Mouse (Mus musculus) forebrain, postnatal 0 days (tissue): Measurements from ENCODE around the gene Mansc1. TPM values are rescaled to one million over a fixed set of nuclear protein-coding genes. Genes with fewer than 3 reads are reported as not detected.

Experiments
- ATAC-seq: fragments of 200-750 bp; cut with Nextera tagmentation; 2 replicates; pipeline ENCODE4 v1.8.0; 2017; ENCODE audit warnings: mild to moderate bottlenecking, moderate library complexity
- DNase-seq: peaks from one replicate; pipeline ENCODE4 v3.0.0-alpha.2; 2015
- H3K27ac ChIP-seq: fragments of 300-500 bp; sonication (generic); 2 replicates; pipeline ENCODE4 v1.5.1; 2014; ENCODE audit warnings: low read depth, mild to moderate bottlenecking, antibody characterized with exemption, low read length, moderate library complexity, mixed read lengths
- H3K27me3 ChIP-seq: fragments of 300-500 bp; sonication (generic); 2 replicates; pipeline ENCODE4 v1.6.1; 2014; ENCODE audit warnings: mild to moderate bottlenecking, low read length, mixed read lengths; ENCODE audit not compliant: insufficient read depth
- H3K36me3 ChIP-seq: fragments of 300-500 bp; sonication (generic); 2 replicates; pipeline ENCODE4 v1.6.1; 2014; ENCODE audit warnings: mild to moderate bottlenecking, moderate library complexity; ENCODE audit not compliant: insufficient read depth
- H3K4me1 ChIP-seq: fragments of 300-500 bp; sonication (generic); 2 replicates; pipeline ENCODE4 v1.6.1; 2014; ENCODE audit warnings: antibody characterized with exemption; ENCODE audit not compliant: insufficient read depth
- H3K4me2 ChIP-seq: fragments of 300-500 bp; sonication (generic); 2 replicates; pipeline ENCODE4 v1.6.1; 2014; ENCODE audit warnings: low read depth, mild to moderate bottlenecking, moderate library complexity
- H3K4me3 ChIP-seq: fragments of 300-500 bp; sonication (generic); 2 replicates; pipeline ENCODE4 v1.5.1; 2014; ENCODE audit warnings: low read depth, low read length, mixed read lengths
- H3K9ac ChIP-seq: fragments of 300-500 bp; sonication (generic); 2 replicates; pipeline ENCODE4 v1.6.1; 2014; ENCODE audit warnings: mild to moderate bottlenecking
- H3K9me3 ChIP-seq: fragments of 300-500 bp; sonication (generic); 2 replicates; pipeline ENCODE4 v1.6.1; 2016; ENCODE audit warnings: low read length
- CTCF ChIP-seq: sonication (generic); IDR thresholded peaks from 2 replicates; pipeline ENCODE4 v1.5.1; 2016; ENCODE audit warnings: antibody characterized with exemption, control low read depth, low read depth
- WGBS: fragments of 180-500 bp; shearing (Covaris S2); extraction: QIAGEN DNeasy Blood & Tissue Kit; methylation state at CpG from one replicate; pipeline ENCODE4 v1.1.7; 2014; 5-methylcytosine and 5-hydroxymethylcytosine counted together
- polyA plus RNA-seq: library from polyadenylated mRNA; unstranded; fragments of >200 nt; fragmentation: Nextera tagmentation; extraction: Ambion mirVana; gene quantifications from 2 replicates; pipeline ENCODE4 v1.2.1, GENCODE M21; 2015
- total RNA-seq: library from RNA; depleted of rRNA; stranded (reverse); fragments of >200 nt; gene quantifications from 2 replicates; pipeline ENCODE4 v1.2.3, GENCODE M21; 2014

The Mansc1 gene
- total and polyA plus RNA-seq, 2 experiments from 2014 or later: 1.9 to 2.8 TPM

GRCm38 (mm10) chr6:134578039-134578438, 54.2 kb downstream of the Mansc1 start:
- Histone ChIP-seq H3K36me3 (no peaks in the 10 kb centered on the region), H3K4me3 (no peak overlapping the region), H3K27me3 (no peaks in the 10 kb centered on the region), H3K9ac (no peak overlapping the region), H3K4me2 (no peak overlapping the region), H3K27ac (no peak overlapping the region), H3K9me3 (no peaks in the 10 kb centered on the region), H3K4me1 (no peaks in the 10 kb centered on the region)
- ATAC-seq: no peak
- WGBS: 60% methylated on average over 6 of the region's 6 CpGs
- TF ChIP-seq CTCF: no peak
- DNase-seq: no peak

DNA sequence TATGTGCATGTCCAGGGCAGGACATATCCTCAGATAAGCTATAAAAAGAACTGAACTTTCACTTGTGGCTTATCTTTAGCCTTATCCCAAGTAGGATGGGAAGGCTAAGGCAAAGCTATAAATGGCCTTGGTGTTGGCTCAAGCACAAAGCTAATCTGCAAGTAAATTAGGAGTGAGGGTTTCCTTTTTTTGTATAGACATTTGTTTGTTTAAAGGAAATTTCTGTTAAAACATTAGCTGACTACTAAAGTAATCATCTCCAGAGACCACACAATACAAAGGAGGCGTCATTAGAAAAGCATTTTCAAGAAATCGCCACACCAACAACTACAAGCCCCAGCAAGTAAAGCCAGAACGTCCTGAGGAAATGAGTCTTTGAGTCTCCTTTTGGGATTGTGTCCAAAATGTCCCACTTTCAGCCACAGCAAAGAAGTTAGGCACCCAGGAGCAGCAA, 57.0 kb downstream of the Mansc1 start:
- H3K36me3 ChIP-seq: no peaks in the 10 kb centered on the region
- no peaks in the 10 kb centered on the region for H3K4me1 ChIP-seq
- H3K27me3 ChIP-seq: no peaks in the 10 kb centered on the region
- H3K27ac ChIP-seq: no peak overlapping the region
- H3K4me2 ChIP-seq: no peak overlapping the region
- no peak overlapping the region for H3K9ac ChIP-seq
- H3K4me3 ChIP-seq: no peak overlapping the region
- ATAC-seq (no peak), DNase-seq (no peak)
- 43% methylated on average over 3 of the region's 3 CpGs for WGBS
- TF ChIP-seq CTCF: no peak
- H3K9me3 ChIP-seq: no peaks in the 10 kb centered on the region

DNA sequence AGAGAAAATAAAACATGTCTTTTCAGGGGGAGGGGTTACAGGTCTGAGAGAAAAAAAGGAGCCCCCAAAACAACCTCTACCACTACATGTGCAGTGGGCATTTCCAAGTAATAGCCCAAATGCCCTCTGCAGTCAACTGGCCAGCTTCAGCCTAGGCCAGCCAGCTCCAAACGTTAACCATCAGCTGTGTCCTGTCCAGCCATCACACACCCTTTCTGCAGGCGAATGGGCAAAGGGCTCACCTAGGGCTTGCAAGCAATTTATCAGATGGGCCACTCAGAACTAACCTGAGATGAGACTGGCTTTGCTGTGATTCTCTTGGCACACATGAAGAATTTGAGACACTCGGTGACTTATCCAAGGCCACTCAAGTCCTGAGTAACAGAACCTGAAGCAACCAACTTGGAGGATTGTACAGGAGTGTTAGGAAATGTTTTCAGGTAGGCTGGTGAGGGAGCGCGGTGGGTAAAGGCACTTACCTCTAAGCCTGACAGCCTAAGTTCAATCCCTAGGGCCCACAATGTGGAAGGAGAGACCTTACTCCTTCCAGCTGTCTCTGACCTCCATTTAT, 64.2 kb downstream of the Mansc1 start:
- 77% methylated on average over 5 of the region's 5 CpGs for WGBS
- no peak for ATAC-seq
- no peaks in the 10 kb centered on the region for H3K9me3 ChIP-seq
- DNase-seq: no peak
- H3K27me3 ChIP-seq: no peaks in the 10 kb centered on the region
- H3K27ac ChIP-seq: no peak overlapping the region
- TF ChIP-seq CTCF: no peak
- no peak overlapping the region for H3K9ac ChIP-seq
- no peak overlapping the region for H3K4me2 ChIP-seq
- H3K4me3 ChIP-seq: no peak overlapping the region
- H3K36me3 ChIP-seq: no peaks in the 10 kb centered on the region
- H3K4me1 ChIP-seq: peaks cover 9% of the 10 kb centered on the region

GRCm38 (mm10) chr6:134566818-134567485, 65.3 kb downstream of the Mansc1 start, which contains the start of gene Lrp6:
Gene Lrp6, minus strand, starts transcription at chr6:134566965.
- Histone ChIP-seq H3K27me3 (no peaks in the 10 kb centered on the region), H3K4me3 (peak within 1 kb of the TSS; percentile 80), H3K4me1 (peaks cover 9% of the 10 kb centered on the region), H3K4me2 (peak within 1 kb of the TSS; percentile 82), H3K9me3 (no peaks in the 10 kb centered on the region), H3K27ac (peak within 1 kb of the TSS; percentile 100), H3K36me3 (no peaks in the 10 kb centered on the region), H3K9ac (peak within 1 kb of the TSS; percentile 94)
- WGBS: 3% methylated on average over 78 of the region's 99 CpGs
- DNase-seq: peak; percentile 93
- peak; percentile 95 for ATAC-seq
- no peak for TF ChIP-seq CTCF

DNA sequence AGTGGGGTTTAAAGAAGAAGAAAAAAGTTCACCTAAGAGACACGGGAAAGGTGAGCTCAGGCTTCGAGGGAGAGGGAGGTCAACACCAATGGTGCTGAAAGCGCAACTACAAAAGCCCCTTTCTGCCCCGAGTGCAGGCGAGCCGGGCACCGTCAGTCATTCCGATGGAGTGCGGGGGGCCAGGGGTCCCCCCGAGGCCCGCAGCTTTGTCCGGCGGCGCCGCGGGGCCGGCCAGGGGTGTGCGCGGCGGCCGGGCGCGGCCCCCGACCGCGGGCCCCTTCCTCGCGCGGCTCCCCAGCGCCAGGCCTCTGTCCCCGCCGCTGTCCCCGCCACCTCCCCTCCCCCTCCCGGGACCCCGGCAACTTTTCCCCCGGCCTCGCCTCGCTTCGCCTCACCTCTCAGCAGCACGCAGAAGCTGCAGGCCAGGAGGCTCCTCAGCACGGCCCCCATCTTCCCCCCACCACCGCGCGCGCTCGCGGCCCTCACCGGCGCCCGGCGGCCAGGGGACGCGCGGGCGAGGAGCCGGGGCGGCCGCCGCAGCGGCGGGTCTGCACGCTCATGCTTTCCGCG, 66.0 kb downstream of the Mansc1 start:
- 8% methylated on average over 53 of the region's 64 CpGs for WGBS
- ATAC-seq (no peak), DNase-seq (peak; percentile 13)
- TF ChIP-seq CTCF: no peak
- H3K36me3 ChIP-seq: no peaks in the 10 kb centered on the region
- no peaks in the 10 kb centered on the region for H3K27me3 ChIP-seq
- no peaks in the 10 kb centered on the region for H3K9me3 ChIP-seq
- peak overlapping the region; percentile 94 for H3K9ac ChIP-seq
- peak overlapping the region; percentile 80 for H3K4me3 ChIP-seq
- H3K4me2 ChIP-seq: peak overlapping the region; percentile 82
- peaks cover 9% of the 10 kb centered on the region for H3K4me1 ChIP-seq
- peak overlapping the region; percentile 100 for H3K27ac ChIP-seq

DNA sequence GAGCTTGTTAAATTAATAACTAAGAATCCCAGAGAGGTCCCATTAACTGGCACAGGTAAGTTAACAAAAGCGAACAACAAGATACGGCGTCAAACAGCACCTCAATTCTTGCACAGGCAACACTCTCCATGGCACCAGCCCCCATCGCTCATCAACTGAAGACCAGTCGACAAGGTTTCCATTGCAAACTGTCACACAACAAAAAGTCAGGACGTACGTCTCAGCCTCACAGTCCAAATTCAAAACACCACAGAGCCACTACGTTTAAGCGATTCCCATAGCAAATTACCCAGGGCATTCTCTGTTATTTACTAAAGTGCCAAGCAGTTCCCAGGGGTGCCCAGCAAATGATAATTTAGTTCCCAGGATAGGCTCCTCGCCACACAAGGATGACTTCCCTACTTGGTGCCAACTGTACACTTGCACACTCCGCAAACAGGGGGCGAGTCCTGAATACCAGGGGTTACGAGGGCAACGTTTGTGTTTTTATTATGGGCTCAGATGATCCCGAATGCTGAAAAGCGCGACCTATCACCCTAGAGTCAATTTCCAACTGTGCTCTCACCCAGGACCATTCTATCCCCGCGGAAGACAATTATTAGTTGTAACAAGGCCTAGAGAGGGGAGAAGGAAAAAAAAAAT, 66.6 kb downstream of the Mansc1 start:
- ATAC-seq: no peak
- no peak for TF ChIP-seq CTCF
- H3K4me2 ChIP-seq: peak overlapping the region; percentile 82
- peak; percentile 11 for DNase-seq
- H3K27me3 ChIP-seq: no peaks in the 10 kb centered on the region
- H3K4me1 ChIP-seq: peaks cover 9% of the 10 kb centered on the region
- H3K27ac ChIP-seq: peak overlapping the region; percentile 100
- no peaks in the 10 kb centered on the region for H3K36me3 ChIP-seq
- under 1% methylated on average over 19 of the region's 19 CpGs for WGBS
- H3K9me3 ChIP-seq: no peaks in the 10 kb centered on the region
- peak overlapping the region; percentile 94 for H3K9ac ChIP-seq
- H3K4me3 ChIP-seq: peak overlapping the region; percentile 80
